Mouse (Mus musculus) megakaryocyte, embryonic 14.5 days (primary cell): ENCODE data around the gene Fasl. TPM values are rescaled to one million over a fixed set of nuclear protein-coding genes. Genes with fewer than 3 reads are reported as not detected.

Source experiments
- H3K27me3 ChIP-seq: replicated peaks from 2 replicates; pipeline ENCODE3; 2012; ENCODE audit warnings: inconsistent platforms
- H3K36me3 ChIP-seq: replicated peaks from 2 replicates; pipeline ENCODE3; 2012; ENCODE audit warnings: low read length, inconsistent platforms, mixed read lengths
- H3K4me1 ChIP-seq: 2 replicates; pipeline ENCODE4 v1.6.1; 2012; ENCODE audit warnings: inconsistent platforms
- H3K4me3 ChIP-seq: replicated peaks from 2 replicates; pipeline ENCODE3; 2012; ENCODE audit warnings: moderate library complexity, mild to moderate bottlenecking, inconsistent platforms
- H3K9me3 ChIP-seq: 2 replicates; pipeline ENCODE4 v1.6.1; 2012; ENCODE audit warnings: inconsistent platforms
- FLI1 ChIP-seq: IDR thresholded peaks from 2 replicates; pipeline ENCODE4 v1.6.1; 2012; ENCODE audit warnings: low read length, inconsistent platforms, mixed read lengths
- GATA1 ChIP-seq: IDR thresholded peaks from 3 replicates; pipeline ENCODE4 v1.6.1; 2012; ENCODE audit warnings: mixed read lengths, low read length, inconsistent platforms, borderline replicate concordance
- polyA plus RNA-seq: library from polyadenylated mRNA; stranded (reverse); fragments of >175 nt; gene quantifications from 2 replicates; pipeline ENCODE4 v1.2.3, GENCODE M21; 2012; ENCODE audit warnings: low replicate concordance; ENCODE audit not compliant: insufficient read depth

The Fasl gene
- polyA plus RNA-seq = 0.09 and 2.0 TPM in 2 replicates

- H3K27me3 ChIP-seq = no peaks in the 10 kb centered on the region
- TF ChIP-seq GATA1 (no peak), FLI1 (no peak)
- no peak within 1 kb of the TSS for H3K4me3 ChIP-seq
- H3K4me1 ChIP-seq = peaks cover 16% of the 10 kb centered on the region
- H3K36me3 ChIP-seq = no peaks in the 10 kb centered on the region
- H3K9me3 ChIP-seq = no peaks in the 10 kb centered on the region
These were observed at the start of gene Fasl for GRCm38 (mm10) chr1:161788339-161788738. Gene Fasl (minus strand): TSS chr1:161788495.

GRCm38 (mm10) chr1:161826677-161827076 is 38.4 kb upstream of the Fasl start:
- Histone ChIP-seq H3K27me3 (no peaks in the 10 kb centered on the region), H3K9me3 (no peaks in the 10 kb centered on the region), H3K36me3 (peaks cover 93% of the 10 kb centered on the region), H3K4me3 (no peak overlapping the region), H3K4me1 (peaks cover 2% of the 10 kb centered on the region; the same call in 1 of the 2 replicates)
- no peak for TF ChIP-seq FLI1
- no peak for TF ChIP-seq GATA1

- H3K4me3 ChIP-seq = no peak overlapping the region
- H3K36me3 ChIP-seq = peaks cover 58% of the 10 kb centered on the region
- H3K9me3 ChIP-seq = no peaks in the 10 kb centered on the region
- H3K4me1 ChIP-seq = peaks cover 10% of the 10 kb centered on the region
- H3K27me3 ChIP-seq = no peaks in the 10 kb centered on the region
- TF ChIP-seq FLI1 (no peak), GATA1 (no peak)
These were observed 21.1 kb upstream of the Fasl start for GRCm38 (mm10) chr1:161809428-161809827.

- Histone ChIP-seq H3K9me3 (no peaks in the 10 kb centered on the region), H3K27me3 (no peaks in the 10 kb centered on the region), H3K36me3 (peaks cover 55% of the 10 kb centered on the region)
These were observed 20.7 kb upstream of the Fasl start for GRCm38 (mm10) chr1:161808980-161809379.

GRCm38 (mm10) chr1:161804541-161804971 is 16.3 kb upstream of the Fasl start:
- H3K4me1 ChIP-seq = peaks cover 16% of the 10 kb centered on the region
- peaks cover 4% of the 10 kb centered on the region for H3K9me3 ChIP-seq
- TF ChIP-seq GATA1 (no peak), FLI1 (no peak)
- no peaks in the 10 kb centered on the region for H3K27me3 ChIP-seq
- H3K36me3 ChIP-seq = peaks cover 37% of the 10 kb centered on the region
- no peak overlapping the region for H3K4me3 ChIP-seq

More at GRCm38 (mm10) chr1:161808980-161809379, 20.7 kb upstream of the Fasl start:
- Histone ChIP-seq H3K4me1 (peaks cover 13% of the 10 kb centered on the region), H3K4me3 (no peak overlapping the region)
- no peak for TF ChIP-seq GATA1
- no peak for TF ChIP-seq FLI1

GRCm38 (mm10) chr1:161801321-161801720 is 13.0 kb upstream of the Fasl start:
- peaks cover 15% of the 10 kb centered on the region for H3K36me3 ChIP-seq
- no peak overlapping the region for H3K4me3 ChIP-seq
- peaks cover 5% of the 10 kb centered on the region for H3K9me3 ChIP-seq
- peaks cover 12% of the 10 kb centered on the region for H3K4me1 ChIP-seq
- no peaks in the 10 kb centered on the region for H3K27me3 ChIP-seq
- TF ChIP-seq GATA1 (no peak), FLI1 (no peak)

- Histone ChIP-seq H3K4me3 (no peak overlapping the region), H3K36me3 (peaks cover 6% of the 10 kb centered on the region), H3K4me1 (peaks cover 13% of the 10 kb centered on the region), H3K27me3 (no peaks in the 10 kb centered on the region), H3K9me3 (peaks cover 5% of the 10 kb centered on the region)
- TF ChIP-seq FLI1 (no peak), GATA1 (no peak)
These were observed 12.0 kb upstream of the Fasl start for GRCm38 (mm10) chr1:161800256-161800655.

- H3K27me3 ChIP-seq = peaks cover 2% of the 10 kb centered on the region
- peaks cover 4% of the 10 kb centered on the region for H3K36me3 ChIP-seq
- H3K4me3 ChIP-seq = no peak overlapping the region
- TF ChIP-seq FLI1 (no peak), GATA1 (no peak)
- peaks cover 17% of the 10 kb centered on the region for H3K4me1 ChIP-seq
- peaks cover 5% of the 10 kb centered on the region for H3K9me3 ChIP-seq
These were observed 11.5 kb upstream of the Fasl start for GRCm38 (mm10) chr1:161799791-161800190.

- Histone ChIP-seq H3K4me1 (peaks cover 19% of the 10 kb centered on the region), H3K36me3 (peaks cover 4% of the 10 kb centered on the region), H3K9me3 (peaks cover 5% of the 10 kb centered on the region), H3K4me3 (no peak overlapping the region), H3K27me3 (peaks cover 2% of the 10 kb centered on the region)
- TF ChIP-seq GATA1 (no peak), FLI1 (no peak)
These were observed 10.6 kb upstream of the Fasl start for GRCm38 (mm10) chr1:161798866-161799265.

- Histone ChIP-seq H3K27me3 (peaks cover 2% of the 10 kb centered on the region), H3K4me1 (peaks cover 38% of the 10 kb centered on the region)
- TF ChIP-seq GATA1 (no peak), FLI1 (no peak)
These were observed 6.3 kb upstream of the Fasl start for GRCm38 (mm10) chr1:161794447-161795211.

GRCm38 (mm10) chr1:161793321-161793720 is 5.0 kb upstream of the Fasl start:
- H3K4me1 ChIP-seq = peaks cover 36% of the 10 kb centered on the region

More at GRCm38 (mm10) chr1:161794447-161795211, 6.3 kb upstream of the Fasl start:
- Histone ChIP-seq H3K9me3 (peaks cover 2% of the 10 kb centered on the region), H3K36me3 (peaks cover 2% of the 10 kb centered on the region), H3K4me3 (peak overlapping the region; percentile 21)

More at GRCm38 (mm10) chr1:161793321-161793720, 5.0 kb upstream of the Fasl start:
- H3K27me3 ChIP-seq = peaks cover 2% of the 10 kb centered on the region
- no peaks in the 10 kb centered on the region for H3K9me3 ChIP-seq
- TF ChIP-seq FLI1 = no peak
- TF ChIP-seq GATA1 = no peak
- H3K4me3 ChIP-seq = no peak overlapping the region
- H3K36me3 ChIP-seq = no peaks in the 10 kb centered on the region
